Mouse (Mus musculus): Measurements from ENCODE around the gene Rbm7. TPM values are rescaled to one million over a fixed set of nuclear protein-coding genes. Genes with fewer than 3 reads are reported as not detected.
"Not testable (repeated sequence)": the region's sequence is repeated elsewhere in the genome, so short reads cannot be mapped to it uniquely, and the experiment has no call there.

Rbm7 gene
- polyA plus RNA-seq, 1 experiment from 2014 or later, result 71.4 TPM

DNA sequence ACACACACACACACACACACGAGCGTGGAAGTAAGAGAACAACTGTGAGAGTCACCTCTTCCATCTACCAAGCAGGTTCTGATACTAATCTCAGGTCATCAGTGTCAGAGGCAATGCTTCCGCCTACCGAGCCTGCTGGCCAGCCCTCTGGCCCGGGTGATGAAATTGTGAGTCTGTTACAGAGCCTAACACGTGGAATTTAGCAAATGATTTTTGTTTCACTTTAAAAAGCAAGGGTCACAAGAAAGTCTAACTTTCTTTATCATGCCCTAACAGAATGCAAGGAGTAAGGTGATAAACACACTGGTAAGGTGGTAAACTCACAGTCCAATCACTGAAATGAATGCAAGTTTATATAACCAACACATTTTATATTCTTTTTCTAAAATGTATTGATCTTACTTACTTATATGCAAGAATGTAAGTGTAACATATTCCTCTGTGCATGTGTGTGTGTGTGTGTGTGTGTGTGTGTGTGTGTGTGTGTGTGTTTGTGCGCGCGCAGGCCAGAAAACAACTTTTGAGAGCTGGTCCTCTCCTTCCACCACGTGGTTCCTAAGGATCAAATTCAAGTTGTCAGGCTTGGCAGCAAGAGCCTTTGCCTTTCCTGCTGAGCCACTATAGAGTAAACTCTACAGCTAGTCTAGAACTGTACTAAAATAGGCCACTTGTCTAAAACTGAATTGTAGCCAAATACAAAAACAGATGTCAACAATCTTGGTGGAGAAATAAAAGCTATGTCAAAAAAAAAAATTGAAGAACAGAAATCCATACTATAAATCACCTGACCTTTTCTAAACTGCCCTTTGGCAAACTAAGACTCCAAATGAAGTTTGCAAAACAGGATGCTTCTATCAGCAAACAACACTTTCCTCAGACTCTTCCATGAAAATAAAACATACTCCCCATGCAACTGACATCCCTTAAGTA is 18.6 kb downstream of the Rbm7 start:
- Histone ChIP-seq H3K9me3 (no peaks in the 10 kb centered on the region), H3K4me3 (no peak overlapping the region), H3K36me3 (no peaks in the 10 kb centered on the region), H3K27ac (replicated peaks) (no peak overlapping the region), H3K9ac (no peak overlapping the region), H3K4me1 (replicated peaks) (peaks cover 11% of the 10 kb centered on the region), H3K4me2 (no peak overlapping the region), H3K27me3 (no peaks in the 10 kb centered on the region)
- 91% methylated on average over 10 of the region's 10 CpGs for WGBS
- ATAC-seq (ENCODE audit: low FRiP score, low read depth), result no peak

DNA sequence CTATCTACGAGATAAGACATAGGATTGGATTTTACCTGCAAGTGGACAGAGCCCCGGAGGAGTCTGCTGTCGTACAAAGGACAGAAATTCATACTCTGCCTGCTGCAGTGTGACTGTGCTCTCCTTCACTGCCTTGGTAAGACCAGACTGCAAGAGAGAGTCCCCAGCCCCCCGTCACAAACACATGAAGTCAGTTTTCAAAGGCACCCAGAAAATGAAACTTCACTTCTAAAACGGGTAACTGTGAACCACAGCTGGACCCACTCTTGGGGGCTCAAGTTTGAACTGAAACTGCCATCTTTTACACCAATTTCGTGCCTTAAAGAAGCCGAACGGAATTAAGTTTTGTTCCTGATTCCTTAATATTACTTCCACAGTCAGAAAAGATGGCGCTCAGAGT is 20.7 kb downstream of the Rbm7 start:
- no peak overlapping the region for H3K4me2 ChIP-seq
- 94% methylated on average over 9 of the region's 9 CpGs for WGBS
- H3K4me1 ChIP-seq (replicated peaks), result peaks cover 1% of the 10 kb centered on the region
- H3K36me3 ChIP-seq, result no peaks in the 10 kb centered on the region
- ATAC-seq (ENCODE audit: low FRiP score, low read depth), result no peak
- no peaks in the 10 kb centered on the region for H3K9me3 ChIP-seq
- no peak overlapping the region for H3K27ac ChIP-seq (replicated peaks)
- no peaks in the 10 kb centered on the region for H3K27me3 ChIP-seq
- H3K9ac ChIP-seq, result no peak overlapping the region
- H3K4me3 ChIP-seq, result no peak overlapping the region

GRCm38 (mm10) chr9:48473131-48473530 is 22.0 kb downstream of the Rbm7 start:
- Histone ChIP-seq H3K27ac (replicated peaks) (no peak overlapping the region), H3K4me3 (no peak overlapping the region), H3K9ac (no peak overlapping the region), H3K4me1 (replicated peaks) (no peaks in the 10 kb centered on the region), H3K27me3 (no peaks in the 10 kb centered on the region), H3K36me3 (no peaks in the 10 kb centered on the region), H3K9me3 (no peaks in the 10 kb centered on the region), H3K4me2 (no peak overlapping the region)
- WGBS, result 94% methylated on average over 12 of the region's 12 CpGs
- ATAC-seq (ENCODE audit: low FRiP score, low read depth), result no peak

GRCm38 (mm10) chr9:48472441-48473025 is 22.6 kb downstream of the Rbm7 start:
- H3K9ac ChIP-seq, result no peak overlapping the region
- H3K4me1 ChIP-seq (replicated peaks), result no peaks in the 10 kb centered on the region
- no peak overlapping the region for H3K4me2 ChIP-seq
- no peak overlapping the region for H3K4me3 ChIP-seq
- no peak for ATAC-seq (ENCODE audit: low FRiP score, low read depth)
- H3K9me3 ChIP-seq, result no peaks in the 10 kb centered on the region
- 91% methylated on average over 15 of the region's 15 CpGs for WGBS
- H3K27ac ChIP-seq (replicated peaks), result no peak overlapping the region
- no peaks in the 10 kb centered on the region for H3K27me3 ChIP-seq
- 0 out of 2 replicates have a peak, but pooled peaks cover under 1% of the 10 kb centered on the region for H3K36me3 ChIP-seq

DNA sequence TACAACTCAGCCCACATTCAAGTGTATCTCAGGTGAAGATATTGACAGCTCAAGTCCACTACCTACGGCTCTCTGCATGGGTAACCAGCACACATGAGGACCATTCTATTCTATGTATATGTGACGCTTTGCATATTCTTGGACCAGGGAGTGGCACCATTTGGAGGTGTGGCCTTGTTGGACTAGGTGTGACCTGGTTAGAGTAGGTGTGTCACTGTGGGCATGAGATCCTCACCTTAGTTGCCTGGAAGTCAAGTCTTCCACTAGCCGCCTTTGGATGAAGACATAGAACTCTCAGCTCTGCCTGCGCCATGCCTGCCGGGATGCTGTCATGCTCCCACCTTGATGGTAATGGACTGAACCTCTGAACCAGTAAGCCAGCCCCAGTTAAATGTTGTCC is 27.6 kb downstream of the Rbm7 start:
- H3K9me3 ChIP-seq; H3K4me2 ChIP-seq; H3K36me3 ChIP-seq; H3K27me3 ChIP-seq; ATAC-seq (ENCODE audit: low FRiP score, low read depth); H3K9ac ChIP-seq; H3K4me1 ChIP-seq (replicated peaks); H3K27ac ChIP-seq (replicated peaks); H3K4me3 ChIP-seq: not testable (repeated sequence)
- 98% methylated on average over 5 of the region's 5 CpGs for WGBS

DNA sequence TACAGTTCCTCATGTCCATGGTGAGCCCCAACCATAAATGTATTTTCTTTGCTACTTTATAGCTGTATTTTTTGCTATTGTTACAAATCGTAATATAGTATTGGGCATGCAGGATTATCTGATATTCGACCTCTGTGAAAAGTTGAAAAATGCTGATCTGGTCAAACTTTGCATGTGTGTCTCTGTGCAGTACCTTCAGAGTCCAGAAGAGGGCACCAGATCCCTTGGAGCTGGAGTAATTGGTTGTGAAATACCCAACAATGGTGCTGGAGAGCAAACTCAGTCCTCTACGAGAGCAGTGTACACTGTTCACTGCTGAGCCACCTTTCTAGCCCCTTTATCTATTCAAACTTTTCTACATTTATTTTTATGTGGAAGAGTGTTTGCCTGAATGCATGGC is 28.3 kb downstream of the Rbm7 start:
- Histone ChIP-seq H3K9ac (no peak overlapping the region), H3K27ac (replicated peaks) (no peak overlapping the region), H3K4me1 (replicated peaks) (no peaks in the 10 kb centered on the region), H3K4me2 (no peak overlapping the region), H3K36me3 (peaks cover 4% of the 10 kb centered on the region; the same call in 1 of the 2 replicates), H3K27me3 (no peaks in the 10 kb centered on the region), H3K9me3 (no peaks in the 10 kb centered on the region), H3K4me3 (no peak overlapping the region)
- 63% methylated on average over 3 of the region's 3 CpGs for WGBS
- no peak for ATAC-seq (ENCODE audit: low FRiP score, low read depth)

- Histone ChIP-seq H3K9me3 (no peaks in the 10 kb centered on the region), H3K9ac (no peak overlapping the region)
These were observed 29.4 kb downstream of the Rbm7 start for GRCm38 (mm10) chr9:48465671-48466070.

GRCm38 (mm10) chr9:48461545-48461944 is 33.6 kb downstream of the Rbm7 start:
- Histone ChIP-seq H3K9ac (no peak overlapping the region), H3K4me2 (no peak overlapping the region), H3K4me3 (no peak overlapping the region), H3K9me3 (no peaks in the 10 kb centered on the region), H3K4me1 (replicated peaks) (no peaks in the 10 kb centered on the region), H3K36me3 (no peaks in the 10 kb centered on the region), H3K27me3 (no peaks in the 10 kb centered on the region), H3K27ac (replicated peaks) (no peak overlapping the region)
- WGBS, result 94% methylated on average over 3 of the region's 3 CpGs
- ATAC-seq (ENCODE audit: low FRiP score, low read depth), result no peak

More at GRCm38 (mm10) chr9:48465671-48466070, 29.4 kb downstream of the Rbm7 start:
- no peaks in the 10 kb centered on the region for H3K27me3 ChIP-seq
- H3K4me3 ChIP-seq, result no peak overlapping the region
- 96% methylated on average over 3 of the region's 3 CpGs for WGBS
- no peak overlapping the region for H3K4me2 ChIP-seq
- no peaks in the 10 kb centered on the region for H3K4me1 ChIP-seq (replicated peaks)
- peaks cover 4% of the 10 kb centered on the region; the same call in 1 of the 2 replicates for H3K36me3 ChIP-seq
- H3K27ac ChIP-seq (replicated peaks), result no peak overlapping the region
- ATAC-seq (ENCODE audit: low FRiP score, low read depth), result no peak

- Histone ChIP-seq H3K9me3 (no peaks in the 10 kb centered on the region), H3K9ac (no peak overlapping the region), H3K36me3 (no peaks in the 10 kb centered on the region), H3K4me2 (no peak overlapping the region), H3K27me3 (no peaks in the 10 kb centered on the region), H3K4me1 (replicated peaks) (no peaks in the 10 kb centered on the region), H3K4me3 (no peak overlapping the region), H3K27ac (replicated peaks) (no peak overlapping the region)
- 94% methylated on average over 8 of the region's 8 CpGs for WGBS
- no peak for ATAC-seq (ENCODE audit: low FRiP score, low read depth)
These were observed 34.4 kb downstream of the Rbm7 start for GRCm38 (mm10) chr9:48460720-48461119.

- ATAC-seq (ENCODE audit: low FRiP score, low read depth), result no peak
- WGBS, result 97% methylated on average over 5 of the region's 5 CpGs
- H3K36me3 ChIP-seq, result no peaks in the 10 kb centered on the region
These were observed 35.7 kb downstream of the Rbm7 start for GRCm38 (mm10) chr9:48459391-48459790.

DNA sequence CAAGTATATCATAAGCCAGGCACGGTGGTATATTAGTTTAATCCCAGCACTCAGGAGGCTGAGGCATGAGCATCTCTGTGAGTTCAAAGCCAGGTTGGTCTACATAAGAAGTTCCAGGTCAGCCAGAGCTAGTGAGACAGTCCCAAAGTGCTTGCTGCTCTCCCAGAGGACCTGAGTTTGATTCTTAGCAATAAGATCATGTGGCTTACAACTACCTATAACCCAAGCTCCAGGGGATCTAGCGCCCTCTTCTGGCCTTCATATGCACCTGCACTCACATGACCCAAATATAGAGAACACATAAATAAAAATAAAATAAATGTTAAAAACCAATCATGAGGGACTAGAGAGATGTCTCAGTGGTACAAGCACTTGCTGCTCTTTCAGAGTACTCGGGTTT is 36.2 kb downstream of the Rbm7 start:
- H3K4me3 ChIP-seq, result no peak overlapping the region
- H3K27ac ChIP-seq (replicated peaks), result no peak overlapping the region
- H3K9ac ChIP-seq, result no peak overlapping the region
- H3K4me1 ChIP-seq (replicated peaks), result no peaks in the 10 kb centered on the region
- WGBS, result 73% methylated on average over 3 of the region's 3 CpGs
- H3K27me3 ChIP-seq, result no peaks in the 10 kb centered on the region
- no peaks in the 10 kb centered on the region for H3K9me3 ChIP-seq
- H3K36me3 ChIP-seq, result no peaks in the 10 kb centered on the region
- no peak overlapping the region for H3K4me2 ChIP-seq
- no peak for ATAC-seq (ENCODE audit: low FRiP score, low read depth)

More at GRCm38 (mm10) chr9:48459391-48459790, 35.7 kb downstream of the Rbm7 start:
- H3K9me3 ChIP-seq, result no peaks in the 10 kb centered on the region
- H3K4me3 ChIP-seq, result no peak overlapping the region
- H3K4me1 ChIP-seq (replicated peaks), result no peaks in the 10 kb centered on the region
- H3K9ac ChIP-seq, result no peak overlapping the region
- H3K27ac ChIP-seq (replicated peaks), result no peak overlapping the region
- no peak overlapping the region for H3K4me2 ChIP-seq
- no peaks in the 10 kb centered on the region for H3K27me3 ChIP-seq

DNA sequence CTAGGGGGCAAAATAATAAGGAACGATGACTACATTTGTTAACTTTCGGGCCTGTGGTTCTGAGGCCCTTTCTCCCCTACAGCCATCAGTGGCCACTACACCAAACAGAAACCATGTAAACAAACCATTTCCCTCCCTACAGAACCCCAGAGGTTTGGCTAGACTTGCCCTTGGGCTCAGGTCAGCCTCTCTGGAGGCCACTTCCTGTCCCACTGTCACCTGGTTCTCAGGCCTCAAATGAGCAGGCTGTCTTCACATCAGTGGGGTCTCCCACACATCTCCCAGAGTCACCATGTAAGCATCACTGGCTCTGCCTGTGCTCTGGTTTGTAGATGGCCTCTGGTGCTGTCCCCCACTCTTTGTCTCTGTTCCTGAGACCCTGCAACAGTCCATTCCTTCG is 39.1 kb downstream of the Rbm7 start:
- H3K9ac ChIP-seq, result no peak overlapping the region
- H3K9me3 ChIP-seq, result no peaks in the 10 kb centered on the region
- H3K4me1 ChIP-seq (replicated peaks), result no peaks in the 10 kb centered on the region
- WGBS, result 92% methylated on average over 3 of the region's 3 CpGs
- H3K27ac ChIP-seq (replicated peaks), result no peak overlapping the region
- H3K36me3 ChIP-seq, result no peaks in the 10 kb centered on the region
- H3K4me3 ChIP-seq, result no peak overlapping the region
- no peak for ATAC-seq (ENCODE audit: low FRiP score, low read depth)
- no peak overlapping the region for H3K4me2 ChIP-seq
- H3K27me3 ChIP-seq, result no peaks in the 10 kb centered on the region

All from hindbrain, embryonic 15.5 days (tissue).